Mouse (Mus musculus) T-helper 2 cell (primary cell): Measurements from ENCODE around the gene Sult1c2.
"Not testable (repeated sequence)": the region's sequence is repeated elsewhere in the genome, so short reads cannot be mapped to it uniquely, and the experiment has no call there.

Experiments used
- in situ Hi-C: fragments of 300-600 bp; cut with MboI, MseI; formaldehyde crosslinking; loops from one replicate; pipeline ENCODE4 v1.15.1; 2025; ENCODE audit warnings: high pct_unique_total_duplicates

Sult1c2 gene

DNA sequence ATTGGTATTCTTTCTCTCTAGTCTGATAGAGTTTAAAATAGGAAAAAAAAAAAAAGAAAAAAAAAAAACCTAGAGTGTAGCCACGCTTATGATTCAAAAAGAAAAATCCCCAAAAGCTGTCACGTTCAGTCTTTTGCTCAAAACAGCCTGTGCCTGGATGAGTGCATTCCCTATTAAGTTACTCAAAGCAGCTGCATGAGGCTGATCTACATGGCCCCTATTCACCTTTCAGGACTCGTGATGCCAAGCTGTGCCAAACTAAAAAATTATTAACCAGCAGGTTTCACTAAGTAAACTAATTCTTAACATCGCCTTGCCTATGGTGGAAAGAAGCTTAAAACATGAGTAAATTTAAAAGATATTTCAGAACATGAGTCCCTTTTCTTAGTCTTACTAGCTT, at the start of gene Sult1c2:
Gene Sult1c2, minus strand, starts transcription at position 134 of the 400 bp plus-strand sequence.
- in situ Hi-C loops, result no loop called here

DNA sequence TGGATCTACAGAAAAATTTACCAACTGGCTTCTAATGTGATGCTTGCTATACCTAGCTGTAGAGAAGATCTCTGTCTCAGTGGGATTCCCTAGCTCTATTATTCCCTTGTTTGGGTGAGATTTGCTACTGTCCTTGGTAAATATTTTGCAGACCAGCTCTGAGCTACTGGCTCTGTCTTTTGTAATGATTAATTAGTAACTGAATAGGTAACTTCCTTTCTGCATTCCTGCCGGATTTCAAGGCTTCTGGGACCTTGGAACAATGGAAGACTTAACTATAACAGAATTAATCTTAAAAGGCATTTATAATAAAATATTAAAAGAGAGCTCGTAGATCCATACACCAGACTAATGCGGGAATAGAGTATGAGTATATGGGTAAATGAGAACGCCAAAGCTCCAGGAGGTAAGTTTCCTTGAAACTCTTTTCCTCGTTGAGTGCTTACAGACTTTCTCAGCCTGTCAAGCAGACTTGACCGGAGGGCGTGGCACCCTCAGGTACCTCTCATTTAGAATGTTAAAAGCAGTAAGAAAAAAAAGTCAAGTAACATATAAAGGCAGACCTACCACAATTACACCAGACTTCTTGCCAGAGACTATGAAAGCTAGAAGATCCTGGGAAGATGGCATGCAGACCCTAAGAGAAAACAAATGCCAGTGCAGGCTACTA, 33.0 kb upstream of the Sult1c2 start:
- in situ Hi-C loops, result not testable (repeated sequence)

DNA sequence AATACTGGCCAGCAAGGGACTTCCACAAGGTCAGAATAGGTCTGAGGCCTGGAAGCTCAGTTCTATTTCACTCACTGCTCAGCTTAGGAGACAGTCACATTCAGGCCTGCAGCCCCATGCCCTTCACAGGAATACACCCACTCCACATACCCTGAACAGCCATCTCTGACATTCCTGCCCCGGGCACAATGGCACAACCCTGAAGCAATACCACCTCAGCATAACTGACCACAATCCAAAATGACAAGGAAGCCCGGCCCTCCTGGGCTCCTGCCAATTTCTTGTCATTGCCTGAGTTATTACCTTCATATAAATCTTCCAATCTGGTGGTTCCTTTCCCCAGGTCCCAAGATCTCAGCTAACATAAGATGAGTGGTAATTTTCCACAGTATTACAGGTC, 28.3 kb upstream of the Sult1c2 start:
- in situ Hi-C loops, result no loop called here

DNA sequence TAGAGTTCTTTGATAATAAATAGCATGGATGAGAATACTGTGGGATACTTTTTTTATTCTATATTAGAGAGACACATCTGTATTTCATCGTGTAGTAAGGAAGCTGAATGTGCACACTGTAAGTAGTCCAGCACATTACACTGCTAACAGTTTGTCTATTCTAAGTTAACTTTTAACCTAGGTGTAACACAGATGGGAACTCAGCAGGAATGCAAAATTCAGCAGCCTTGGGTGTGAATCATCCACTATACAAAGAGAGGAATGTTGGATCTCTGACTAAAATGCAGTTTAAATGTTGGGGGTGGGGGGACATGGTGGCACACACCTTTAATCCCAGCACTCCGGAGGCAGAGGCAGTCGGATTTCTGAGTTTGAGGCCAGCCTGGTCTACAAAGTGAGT, 26.1 kb upstream of the Sult1c2 start:
- in situ Hi-C loops, result no loop called here

DNA sequence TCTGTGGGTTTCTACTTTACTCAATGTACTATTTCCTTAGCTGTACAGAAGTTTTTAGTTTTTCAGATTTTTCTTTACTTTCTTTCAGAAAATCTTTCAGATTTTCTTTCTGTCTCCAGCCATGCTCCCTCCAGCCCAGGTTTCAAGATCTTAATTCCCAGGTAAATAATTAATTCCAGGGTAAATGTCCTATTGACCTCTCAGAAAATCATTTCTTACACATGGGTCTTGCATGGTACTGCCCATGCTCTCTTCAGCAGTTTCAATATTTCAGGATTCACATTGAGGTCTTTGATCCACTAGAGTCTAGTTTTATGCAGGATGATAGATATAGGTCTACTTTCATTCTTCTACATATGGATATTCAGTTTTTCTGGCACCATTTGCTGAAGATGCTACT, 23.8 kb upstream of the Sult1c2 start:
- in situ Hi-C loops, result no loop called here

DNA sequence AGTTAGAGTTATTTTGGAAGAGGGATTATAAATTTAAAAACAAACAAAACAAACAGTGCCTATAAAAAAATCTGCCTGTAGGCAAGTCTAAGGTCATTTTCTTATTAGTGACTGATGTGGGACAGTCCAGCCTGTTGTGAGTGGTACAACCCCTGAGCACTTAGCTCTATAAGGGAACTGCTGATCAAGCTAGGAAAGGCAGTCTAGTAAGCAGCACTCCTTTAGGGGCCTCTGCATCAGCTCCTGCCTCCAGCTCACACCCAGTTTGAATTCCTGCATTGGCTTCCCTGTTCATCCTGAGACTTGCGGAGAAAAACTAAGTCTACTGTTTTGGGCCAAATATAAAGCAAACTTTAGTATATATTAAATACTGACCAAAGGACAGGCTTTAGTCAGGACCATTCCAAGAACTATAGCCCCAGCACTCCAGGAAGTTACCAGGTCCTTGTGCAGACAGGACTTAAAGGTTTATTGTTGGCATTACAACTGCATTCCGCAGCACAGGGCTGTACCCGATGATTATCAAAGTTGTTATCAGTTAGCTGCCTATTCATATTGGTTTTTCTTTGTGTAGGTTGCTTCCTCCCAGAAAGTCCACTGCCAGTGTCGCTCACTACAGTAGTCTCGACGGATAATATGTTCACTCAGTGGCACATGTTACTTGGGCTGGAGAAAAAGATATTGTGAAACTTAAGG, 19.3 kb upstream of the Sult1c2 start:
- in situ Hi-C loops, result no loop called here

DNA sequence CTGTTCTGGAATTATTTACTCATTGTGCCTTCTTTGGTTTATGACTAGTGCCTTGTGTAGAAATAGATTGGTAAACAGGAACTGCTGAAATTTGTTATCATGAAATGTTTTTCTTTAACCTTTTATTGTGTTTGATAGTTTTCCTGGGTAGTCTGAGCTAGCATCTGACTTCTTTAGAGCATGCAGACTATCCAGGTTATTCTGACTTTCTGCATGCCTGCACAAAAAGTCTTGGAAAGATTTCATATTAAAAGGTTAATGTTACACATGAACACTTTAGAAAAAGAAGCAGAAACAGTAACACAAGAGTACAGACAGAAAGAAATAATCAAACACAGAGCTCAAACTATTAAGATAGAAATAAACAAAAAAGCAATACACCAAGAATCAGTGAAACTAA, 14.4 kb upstream of the Sult1c2 start:
- in situ Hi-C loops, result no loop called here

DNA sequence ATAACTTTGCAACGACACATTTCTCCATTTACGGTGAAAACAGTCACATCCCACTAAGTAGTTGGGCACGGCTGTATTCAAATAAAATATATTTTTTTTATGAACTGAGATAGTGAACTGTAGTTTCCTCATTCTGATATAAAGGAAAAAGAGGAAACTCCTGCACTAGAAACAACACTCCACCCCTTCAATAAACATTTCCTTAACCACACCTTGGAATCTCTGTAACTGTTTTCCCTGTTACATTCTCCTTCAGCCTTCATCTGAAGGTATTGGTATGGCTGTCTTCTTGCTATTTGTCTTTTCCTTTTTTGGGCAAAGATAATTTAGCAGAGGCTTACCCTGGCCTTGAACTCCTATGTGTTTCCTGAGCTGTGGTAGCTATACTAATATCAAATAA, 8.9 kb upstream of the Sult1c2 start:
- in situ Hi-C loops, result loop anchor here (5.0 kb wide), 1 partner anchor 502 kb away; no protein-coding TSS in a partner anchor

DNA sequence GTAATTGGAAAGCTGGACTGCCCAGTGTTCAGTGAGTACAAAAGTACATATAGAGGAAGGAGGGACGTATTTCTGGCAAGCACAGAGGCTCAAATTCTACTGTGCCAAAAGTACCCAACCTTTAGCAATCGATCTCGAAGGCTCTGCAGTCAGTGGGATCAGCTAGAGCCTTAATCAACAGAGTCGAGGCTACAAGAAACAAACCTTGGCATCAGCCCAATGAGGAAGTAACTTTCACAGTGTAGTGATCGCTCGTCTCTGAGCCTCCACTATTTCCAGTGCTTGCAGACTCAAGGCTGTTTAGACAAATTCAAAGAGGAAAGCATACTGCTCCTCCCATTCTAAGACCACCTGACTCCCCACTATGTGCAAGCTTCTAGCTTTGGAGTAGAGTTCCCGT, 343 bp downstream of the Sult1c2 start:
- in situ Hi-C loops, result no loop called here

DNA sequence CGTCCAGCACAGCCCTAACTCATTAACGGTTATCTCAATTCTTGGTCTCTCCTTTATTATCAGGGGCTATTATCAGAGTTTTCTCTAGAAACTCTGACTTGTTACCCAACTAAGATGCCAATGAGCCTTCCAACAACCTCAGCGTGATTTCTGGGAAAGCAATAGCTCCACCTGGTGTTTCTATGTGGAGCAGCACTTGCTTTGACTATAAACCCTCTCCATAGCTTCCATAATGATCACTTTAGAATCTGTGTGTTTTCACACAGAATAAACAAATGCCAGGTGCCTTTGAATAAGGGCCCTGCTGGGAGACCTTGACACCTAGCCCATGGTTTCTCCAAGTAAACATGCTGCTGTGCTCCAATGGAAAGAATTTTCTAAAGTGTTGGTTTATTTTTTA, 12.8 kb downstream of the Sult1c2 start:
- in situ Hi-C loops, result loop anchor here (10.0 kb wide), 1 partner anchor 319 kb away; no protein-coding TSS in a partner anchor

DNA sequence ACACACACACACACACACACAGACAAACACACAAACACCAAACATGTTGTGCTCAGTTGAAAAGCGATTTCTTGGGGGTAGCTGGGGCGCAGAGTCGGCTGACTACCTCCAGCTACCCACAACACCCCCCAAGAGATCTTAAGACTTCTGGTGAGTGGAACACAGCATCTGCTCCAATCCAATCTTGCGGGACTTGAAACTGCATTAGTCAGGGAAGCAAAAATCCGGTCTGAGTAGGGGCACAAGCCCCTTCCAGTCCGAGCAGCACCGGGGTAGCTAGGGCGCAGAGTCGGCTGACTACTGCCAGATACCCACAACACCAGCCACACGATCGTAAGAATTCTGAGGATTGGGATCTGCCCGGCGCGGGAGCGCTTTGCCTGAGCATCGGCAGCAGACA, 42.2 kb downstream of the Sult1c2 start:
- in situ Hi-C loops, result not testable (repeated sequence)

DNA sequence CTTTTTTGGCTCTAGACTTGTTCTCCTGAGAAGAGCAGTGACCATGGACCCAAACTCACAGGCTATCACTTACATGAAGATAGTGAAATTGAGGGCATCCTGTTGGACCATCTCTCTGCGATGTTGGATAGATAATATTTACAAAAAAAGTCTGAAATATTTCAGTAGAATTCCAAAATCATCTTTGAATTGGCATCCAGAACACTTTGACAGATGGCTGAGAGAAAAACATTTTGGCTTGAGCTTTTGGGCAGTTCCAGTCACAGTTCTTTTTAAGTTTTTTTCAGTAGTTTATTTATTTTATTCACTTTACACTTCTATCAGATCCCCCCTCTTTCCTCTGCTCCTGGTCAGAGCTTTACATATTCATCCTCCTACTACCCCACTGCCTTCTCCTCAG, 62.8 kb downstream of the Sult1c2 start:
- in situ Hi-C loops, result no loop called here
